Mouse (Mus musculus) fibroblast of lung, adult 2 months (primary cell): ENCODE data around the gene Tmem130.
"Not testable (repeated sequence)": the region's sequence is repeated elsewhere in the genome, so short reads cannot be mapped to it uniquely, and the experiment has no call there.

ENCODE experiments used
- DNase-seq: peaks from one replicate; pipeline ENCODE4 v3.0.0-alpha.2; 2011; ENCODE audit warnings: low read depth

The Tmem130 gene

DNA sequence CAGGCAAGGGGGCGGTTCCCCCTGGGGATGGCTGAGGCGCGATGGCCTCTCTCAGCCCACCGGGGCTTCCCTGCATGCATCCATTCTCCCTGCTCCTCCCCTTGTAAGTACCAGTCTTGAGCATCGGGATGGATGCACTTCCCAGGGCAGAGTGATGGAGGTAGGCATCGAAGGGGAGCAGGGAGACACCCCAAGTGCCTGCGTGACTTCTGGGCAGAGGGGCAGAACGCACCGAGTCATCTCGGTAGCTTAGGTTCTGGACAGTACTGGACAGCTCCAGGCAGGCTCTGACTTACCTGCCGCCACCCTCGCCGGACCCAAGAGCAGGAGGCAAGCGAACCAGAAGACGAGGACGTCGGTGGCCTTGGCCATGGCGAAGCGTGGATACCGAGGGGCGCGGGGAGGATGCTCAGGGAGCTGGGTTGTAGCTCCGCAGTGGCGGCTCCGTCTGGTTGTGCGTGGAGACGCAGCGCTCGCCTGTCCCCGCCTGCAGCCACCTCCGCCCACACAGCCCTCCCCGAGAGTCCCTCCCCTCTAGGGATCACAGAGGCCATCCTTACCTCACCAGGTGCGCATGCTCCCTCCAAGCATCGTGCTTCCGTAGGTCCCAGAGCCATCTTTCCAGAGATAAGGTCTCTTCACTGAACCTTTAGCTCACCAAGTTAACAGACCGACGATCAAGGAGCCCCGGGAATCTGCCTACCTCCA lies at the start of gene Tmem130:
Gene Tmem130 (minus strand): TSS at position 658 of the 708 bp plus-strand sequence.
- no peak for DNase-seq

DNA sequence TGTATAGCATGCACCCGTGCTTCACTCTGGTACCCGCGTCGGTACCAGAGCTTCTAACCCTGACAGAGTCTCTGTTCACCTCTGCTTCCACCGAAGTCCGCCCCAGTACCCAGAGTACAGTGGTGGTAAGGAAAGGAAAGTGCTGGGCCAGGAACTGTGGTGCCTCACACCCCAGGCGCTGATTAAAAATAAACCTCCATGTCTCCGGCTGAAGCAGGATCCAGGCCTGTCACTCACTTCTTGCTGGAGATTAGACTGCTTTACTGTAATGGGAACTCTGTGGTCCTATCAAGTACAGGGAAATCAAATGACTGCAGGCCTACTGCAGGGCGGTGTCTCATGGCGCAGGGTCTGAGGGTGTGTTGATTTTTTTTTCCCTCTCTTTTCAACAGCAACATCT lies 45.3 kb upstream of the Tmem130 start:
- no peak for DNase-seq

DNA sequence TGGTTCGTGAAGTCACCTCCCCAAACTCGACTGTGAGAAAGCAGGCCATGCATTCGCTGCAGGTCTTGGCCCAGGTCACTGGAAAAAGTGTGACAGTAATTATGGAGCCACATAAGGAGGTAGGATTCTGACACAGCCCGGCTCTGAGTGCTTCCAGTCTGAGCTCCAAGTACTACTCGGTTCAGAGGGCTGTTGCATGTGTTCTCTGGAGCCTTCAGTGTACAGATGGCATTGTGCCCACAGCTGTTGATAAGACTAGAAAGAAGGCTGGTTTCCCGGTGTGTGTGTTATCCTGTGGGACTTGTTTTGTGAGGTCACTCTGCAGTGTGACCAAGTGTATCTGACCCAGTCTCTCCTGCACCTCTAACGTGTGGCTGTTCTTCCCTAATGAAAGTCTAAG lies 42.6 kb upstream of the Tmem130 start:
- DNase-seq: no peak

- DNase-seq: no peak
These were observed 41.4 kb upstream of the Tmem130 start for GRCm38 (mm10) chr5:144803066-144803465.

DNA sequence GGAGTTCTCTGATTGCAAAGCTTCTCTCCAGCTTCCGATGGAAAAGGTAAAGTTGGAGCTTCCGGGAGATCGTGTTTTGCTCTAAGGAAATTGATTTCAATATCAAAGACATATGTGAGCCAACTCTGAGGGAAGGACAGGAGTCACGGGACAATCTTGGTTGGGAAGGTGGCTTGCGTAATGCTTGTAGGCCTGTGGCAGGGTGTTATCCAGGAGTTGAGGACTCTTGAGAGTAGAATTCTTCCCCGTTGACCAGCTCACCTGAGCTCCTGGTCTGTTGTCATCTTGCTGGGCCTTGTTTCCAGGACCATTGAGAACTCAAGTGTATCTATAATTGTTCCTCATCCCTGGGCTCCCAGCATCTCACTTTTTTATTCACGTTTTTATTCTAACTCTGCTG lies 35.5 kb upstream of the Tmem130 start:
- no peak for DNase-seq

DNA sequence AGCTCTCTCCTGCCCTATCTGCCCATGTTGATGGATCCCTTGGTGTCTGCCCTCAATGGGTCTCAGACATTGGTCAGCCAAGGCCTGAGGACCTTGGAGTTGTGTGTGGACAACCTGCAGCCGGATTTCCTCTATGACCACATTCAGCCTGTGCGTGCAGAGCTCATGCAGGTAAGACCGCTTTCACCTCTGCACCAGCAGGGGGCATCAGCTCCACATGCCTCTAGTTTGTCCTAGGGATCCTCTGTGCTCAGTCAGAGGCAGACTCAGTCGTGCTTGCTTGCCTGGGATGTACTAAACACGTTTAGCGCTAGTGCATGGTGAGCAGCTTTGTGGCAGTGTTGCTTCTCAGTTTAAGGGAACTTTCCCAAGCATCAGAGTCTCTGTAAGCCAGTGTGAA lies 33.1 kb upstream of the Tmem130 start:
- peak; percentile 7 for DNase-seq

- DNase-seq: no peak
These were observed 31.8 kb upstream of the Tmem130 start for GRCm38 (mm10) chr5:144793374-144793773.

DNA sequence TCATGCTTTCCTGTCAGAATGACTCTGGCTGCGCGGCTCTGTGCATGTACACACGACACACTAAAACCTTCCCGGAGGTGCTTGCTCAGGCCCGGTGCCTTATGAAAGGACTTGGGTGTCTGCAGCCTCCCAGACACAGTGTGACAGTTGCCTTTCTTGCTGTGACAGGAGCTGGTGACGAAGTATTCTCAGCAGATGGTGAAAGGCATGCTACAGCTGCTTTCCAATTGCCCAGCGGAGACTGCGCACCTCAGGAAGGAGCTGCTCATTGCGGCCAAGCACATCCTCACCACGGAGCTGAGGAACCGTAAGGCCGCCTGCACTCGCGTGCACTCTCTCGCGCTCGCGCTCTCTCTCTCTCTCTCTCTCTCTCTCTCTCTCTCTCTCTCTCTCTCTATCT lies 24.8 kb upstream of the Tmem130 start:
- no peak for DNase-seq

DNA sequence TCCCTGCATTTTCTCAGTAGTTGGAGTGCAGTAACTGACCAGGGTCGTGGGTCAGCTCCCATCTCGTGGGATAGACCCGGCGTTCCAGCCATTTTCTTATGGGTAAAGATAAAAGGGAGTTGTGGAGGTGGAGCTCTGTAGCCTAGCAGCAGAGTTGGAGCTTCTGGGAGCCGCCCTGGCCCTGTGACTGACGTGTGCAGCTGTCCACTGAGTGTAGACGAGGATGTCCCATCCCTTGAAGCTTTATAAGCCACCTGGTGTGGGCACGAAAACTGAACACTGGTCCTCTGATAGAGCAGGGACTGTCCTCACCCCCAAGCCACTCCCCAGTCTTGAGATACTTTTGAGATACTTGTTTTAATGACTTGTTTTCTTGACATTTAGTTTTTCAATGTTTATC lies 19.0 kb upstream of the Tmem130 start:
- no peak for DNase-seq

DNA sequence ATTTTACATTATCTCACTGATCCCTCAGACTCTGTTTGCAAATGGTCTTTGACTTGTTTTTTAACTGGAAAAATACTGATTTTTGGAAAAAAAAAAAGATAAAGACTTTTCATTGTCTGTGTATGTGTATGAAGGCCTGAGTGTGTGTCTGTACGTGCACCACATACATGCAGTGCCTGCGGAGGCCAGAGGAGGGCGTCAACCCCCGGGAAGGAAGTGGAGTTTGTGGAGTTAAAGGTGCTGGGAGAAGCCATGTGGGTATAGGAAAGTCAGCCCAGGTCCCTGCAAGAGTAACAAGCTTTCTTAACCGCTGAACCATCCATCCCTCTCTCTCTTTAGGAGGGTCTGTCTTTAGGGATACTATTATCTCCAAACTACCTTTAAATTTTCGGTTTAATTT lies 11.6 kb upstream of the Tmem130 start:
- no peak for DNase-seq

GRCm38 (mm10) chr5:144769067-144769482 lies 7.5 kb upstream of the Tmem130 start:
- no peak for DNase-seq

DNA sequence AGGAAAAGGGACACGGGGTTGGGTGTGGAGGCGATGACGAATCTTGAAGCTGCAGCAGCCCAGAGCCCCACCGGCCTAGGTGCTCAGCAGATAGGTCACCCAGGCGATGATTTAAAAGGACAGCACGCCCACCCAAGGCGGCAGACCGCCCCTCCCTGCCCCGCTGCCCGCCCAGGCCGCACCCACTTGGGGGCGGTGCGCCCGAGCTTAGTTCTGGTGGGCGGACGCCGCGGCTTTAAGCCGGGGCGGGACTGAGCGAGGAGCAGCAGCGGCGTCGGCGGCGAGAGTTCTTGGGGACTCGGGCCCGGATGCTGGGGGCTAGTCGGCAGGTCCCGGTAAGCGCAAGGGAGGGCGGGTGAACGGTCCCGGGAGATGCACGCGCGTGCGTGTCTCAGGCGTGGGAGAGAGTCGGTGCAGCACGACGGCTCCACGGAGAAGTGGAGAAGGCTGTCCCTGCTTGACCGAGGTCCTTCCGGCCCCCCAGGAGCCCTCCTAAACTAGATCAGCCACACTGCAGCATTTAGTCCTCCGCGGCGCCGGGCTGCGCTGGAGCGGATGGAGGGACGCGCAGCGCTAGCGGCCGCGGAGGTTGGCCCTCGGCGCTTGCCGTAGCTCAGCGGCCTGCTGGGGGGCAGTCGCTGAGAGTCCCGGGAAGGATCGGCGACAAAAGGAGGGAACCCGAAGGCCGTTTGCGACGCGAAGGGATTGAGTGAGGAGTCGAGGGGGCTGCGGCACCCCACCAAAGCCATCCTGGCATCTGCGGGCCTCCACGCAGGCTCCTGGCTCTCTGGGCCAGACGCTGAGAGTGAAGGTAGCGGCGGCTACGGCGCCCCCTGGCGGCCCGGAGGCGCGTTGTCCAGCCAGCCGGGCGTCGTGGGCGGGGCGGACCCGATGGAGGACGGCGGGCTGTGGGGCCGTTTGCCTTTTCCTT lies 6.6 kb upstream of the Tmem130 start:
- peak; percentile 67 for DNase-seq

- not testable (repeated sequence) for DNase-seq
These were observed 5.6 kb upstream of the Tmem130 start, which contains the start of gene Trrap for GRCm38 (mm10) chr5:144767106-144767798. TSS of gene Trrap (plus strand) at chr5:144767732.

DNA sequence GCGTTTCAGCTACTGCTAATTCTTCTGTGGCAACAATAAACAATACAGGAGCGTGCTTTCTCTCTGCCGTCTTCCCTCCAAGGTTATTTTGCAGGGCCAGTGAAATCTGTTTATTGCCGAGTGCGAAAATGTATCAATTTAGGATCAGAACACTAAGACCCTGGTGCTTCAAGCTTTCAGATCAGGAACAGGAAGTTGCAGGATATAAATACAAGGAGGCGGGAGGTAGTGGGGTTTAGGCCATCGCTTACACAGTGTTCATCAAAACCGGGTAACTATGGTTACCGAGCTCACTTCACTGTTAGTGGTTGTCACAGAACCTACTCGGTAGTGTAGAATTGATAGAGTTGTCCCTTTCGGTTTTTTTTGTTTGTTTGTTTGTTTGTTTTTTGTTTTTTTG lies 5.0 kb upstream of the Tmem130 start:
- DNase-seq: no peak

DNA sequence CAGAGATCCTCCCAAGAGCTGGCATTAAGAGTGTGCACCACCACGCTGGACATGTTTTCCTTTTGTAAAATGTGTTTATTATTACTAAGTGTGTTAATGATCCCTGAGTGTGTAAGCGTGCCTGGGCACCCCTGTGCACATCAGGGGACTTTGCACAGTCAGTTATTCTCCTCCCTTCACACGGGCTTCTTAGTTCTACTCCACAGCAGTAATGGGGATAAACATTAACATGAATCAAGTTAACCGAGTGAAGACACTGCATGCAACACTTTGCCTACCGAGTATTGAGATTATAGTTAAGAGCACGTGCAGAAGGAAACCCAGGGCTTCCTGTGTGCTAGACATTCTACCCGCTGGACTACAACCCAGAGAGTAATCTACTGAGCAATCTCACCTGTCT lies 4.4 kb upstream of the Tmem130 start:
- DNase-seq: no peak

GRCm38 (mm10) chr5:144758422-144758821 lies 3.2 kb downstream of the Tmem130 start:
- no peak for DNase-seq

GRCm38 (mm10) chr5:144757402-144757801 lies 4.2 kb downstream of the Tmem130 start:
- no peak for DNase-seq

GRCm38 (mm10) chr5:144755191-144755590 lies 6.4 kb downstream of the Tmem130 start:
- no peak for DNase-seq

DNA sequence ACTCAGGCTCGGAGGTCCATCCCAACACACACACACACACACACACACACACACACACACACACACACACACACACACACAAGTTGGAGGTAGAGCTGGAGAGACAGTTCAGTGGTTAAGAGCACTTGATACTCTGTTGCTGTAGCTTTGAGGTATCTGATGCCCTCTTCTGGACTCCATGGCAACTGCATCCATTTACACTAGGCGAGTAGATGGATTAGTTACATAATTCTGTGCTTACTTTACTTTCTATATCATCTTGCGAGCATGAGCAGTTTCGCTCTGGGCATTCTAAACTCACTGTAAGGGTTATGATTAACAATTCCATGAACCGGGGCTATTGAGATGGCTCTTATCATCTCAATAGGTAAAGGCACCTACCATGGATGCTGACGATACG lies 8.6 kb downstream of the Tmem130 start:
- no peak for DNase-seq

DNA sequence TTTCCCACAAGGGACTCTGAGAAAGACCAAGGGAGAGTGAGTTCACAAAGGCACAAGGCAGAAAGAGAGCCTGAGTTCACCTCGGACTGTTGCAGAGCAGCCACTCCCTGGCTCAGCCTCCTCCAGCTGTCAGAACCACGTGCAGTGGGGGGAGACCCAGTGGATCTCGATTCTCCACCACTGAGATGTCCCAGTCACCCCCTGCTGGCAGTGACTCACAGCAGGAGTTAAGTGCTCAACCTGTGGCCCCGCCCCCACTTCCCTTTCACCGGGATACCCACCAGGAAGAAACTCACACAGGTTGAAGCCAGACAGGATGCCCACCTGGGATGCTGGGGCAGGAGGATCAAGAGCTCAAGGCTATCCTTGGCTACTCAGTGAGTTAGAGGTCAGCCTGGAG lies 9.2 kb downstream of the Tmem130 start:
- DNase-seq: no peak

DNA sequence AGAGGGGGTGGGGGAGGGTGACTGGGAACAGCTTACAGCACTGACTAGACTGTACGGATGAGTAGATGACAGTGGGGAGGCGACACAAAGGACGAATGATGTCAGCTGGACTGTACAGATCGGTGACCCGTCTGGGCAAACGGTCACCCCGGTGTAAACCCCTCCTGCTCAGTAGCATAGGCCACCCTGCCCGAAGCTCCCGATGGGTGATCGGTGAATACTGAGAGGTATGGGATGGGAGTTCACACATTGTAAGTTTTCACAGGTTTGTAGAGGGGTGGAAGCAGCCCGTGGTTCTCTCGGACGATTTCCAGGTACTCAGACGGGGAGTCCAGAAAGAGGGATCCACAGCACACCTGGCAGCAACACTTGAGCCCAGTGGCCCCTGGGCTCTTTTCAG lies 24.5 kb downstream of the Tmem130 start:
- DNase-seq: no peak

- DNase-seq: no peak
These were observed 26.7 kb downstream of the Tmem130 start for GRCm38 (mm10) chr5:144734949-144735348.

GRCm38 (mm10) chr5:144733953-144734352 lies 27.7 kb downstream of the Tmem130 start:
- DNase-seq: no peak
